Mouse (Mus musculus) limb, embryonic 13.5 days (tissue): ENCODE data around the gene Tyk2. TPM values are rescaled to one million over a fixed set of nuclear protein-coding genes. Genes with fewer than 3 reads are reported as not detected.

ENCODE experiments used
- ATAC-seq: fragments of 200-750 bp; cut with Nextera tagmentation; 2 replicates; pipeline ENCODE4 v1.8.0; 2017; ENCODE audit warnings: low read depth, moderate number of reproducible peaks, moderate TSS enrichment; ENCODE audit not compliant: low FRiP score
- H3K27ac ChIP-seq: fragments of 300-500 bp; sonication (generic); 2 replicates; pipeline ENCODE4 v1.5.1; 2015; ENCODE audit warnings: inconsistent platforms, mild to moderate bottlenecking, moderate library complexity
- H3K27me3 ChIP-seq: fragments of 300-500 bp; sonication (generic); 2 replicates; pipeline ENCODE4 v1.6.1; 2015; ENCODE audit warnings: mild to moderate bottlenecking, inconsistent platforms
- H3K36me3 ChIP-seq: fragments of 300-500 bp; sonication (generic); 2 replicates; pipeline ENCODE4 v1.6.1; 2015; ENCODE audit warnings: inconsistent platforms, mild to moderate bottlenecking, moderate library complexity
- H3K4me1 ChIP-seq: fragments of 300-500 bp; sonication (generic); 2 replicates; pipeline ENCODE4 v1.6.1; 2015; ENCODE audit warnings: inconsistent platforms
- H3K4me2 ChIP-seq: fragments of 300-500 bp; sonication (generic); replicated peaks from 2 replicates; pipeline ENCODE4 v1.6.1; 2015; ENCODE audit warnings: inconsistent platforms, mild to moderate bottlenecking, moderate library complexity
- H3K4me3 ChIP-seq: fragments of 300-500 bp; sonication (generic); 2 replicates; pipeline ENCODE4 v1.5.1; 2015; ENCODE audit warnings: moderate library complexity, mild to moderate bottlenecking, inconsistent platforms
- H3K9ac ChIP-seq: fragments of 300-500 bp; sonication (generic); 2 replicates; pipeline ENCODE4 v1.6.1; 2015; ENCODE audit warnings: mild to moderate bottlenecking, inconsistent platforms
- H3K9me3 ChIP-seq: fragments of 300-500 bp; sonication (generic); 2 replicates; pipeline ENCODE4 v1.6.1; 2016; ENCODE audit warnings: inconsistent platforms
- WGBS: fragments of 180-500 bp; shearing (Covaris S2); methylation state at CpG from one replicate; pipeline ENCODE4 v1.1.7; 2015; 5-methylcytosine and 5-hydroxymethylcytosine counted together
- polyA plus RNA-seq: library from polyadenylated mRNA; unstranded; fragments of >200 nt; fragmentation: Nextera tagmentation; extraction: Ambion mirVana; gene quantifications from 2 replicates; pipeline ENCODE4 v1.2.1, GENCODE M21; 2015

The Tyk2 gene
- polyA plus RNA-seq, 1 experiment from 2014 or later, result 16.5 TPM

DNA sequence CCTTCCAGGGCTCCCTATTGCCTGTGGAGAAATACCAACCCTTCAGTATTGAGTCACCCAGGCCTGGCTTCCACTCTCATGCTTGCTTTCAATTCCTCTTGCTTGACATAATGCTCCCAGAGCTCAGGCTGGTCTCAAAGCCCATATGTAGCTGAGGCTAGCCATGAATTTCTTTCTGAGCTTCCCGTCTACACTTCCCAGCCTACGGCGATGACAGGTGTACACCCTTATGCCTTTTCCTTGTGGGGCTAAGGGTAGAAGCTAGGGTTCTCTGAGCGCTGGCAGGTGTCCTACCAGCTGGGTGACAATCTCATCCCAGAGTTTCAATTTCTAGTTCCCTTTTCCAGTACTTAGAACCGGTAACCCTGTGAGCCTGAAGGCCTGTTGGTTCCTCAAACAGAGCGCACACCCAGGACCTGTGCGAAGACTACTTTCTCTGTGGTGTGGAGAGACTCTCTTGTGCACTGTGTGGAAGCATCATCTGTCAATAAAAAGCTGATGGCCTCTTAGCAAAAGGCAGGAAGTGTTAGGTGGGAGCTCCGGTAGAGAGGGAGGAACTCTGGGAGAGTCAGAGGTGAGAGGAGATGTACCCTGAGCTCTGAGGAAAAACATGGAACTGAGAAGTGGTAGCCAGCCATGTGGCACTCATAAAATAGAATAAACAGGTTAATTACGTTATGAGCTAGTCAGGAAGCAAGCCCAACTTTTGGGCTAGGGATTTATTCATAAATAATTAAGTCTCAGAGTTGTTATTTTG, 5.4 kb downstream of the Tyk2 start:
- H3K4me1 ChIP-seq, result peaks cover 6% of the 10 kb centered on the region
- H3K27me3 ChIP-seq, result no peaks in the 10 kb centered on the region
- peaks cover 71% of the 10 kb centered on the region for H3K36me3 ChIP-seq
- H3K9me3 ChIP-seq, result no peaks in the 10 kb centered on the region
- no peak overlapping the region for H3K27ac ChIP-seq
- no peak overlapping the region for H3K9ac ChIP-seq
- H3K4me2 ChIP-seq, result no peak overlapping the region
- WGBS, result 86% methylated on average over 9 of the region's 9 CpGs
- no peak for ATAC-seq
- no peak overlapping the region for H3K4me3 ChIP-seq

DNA sequence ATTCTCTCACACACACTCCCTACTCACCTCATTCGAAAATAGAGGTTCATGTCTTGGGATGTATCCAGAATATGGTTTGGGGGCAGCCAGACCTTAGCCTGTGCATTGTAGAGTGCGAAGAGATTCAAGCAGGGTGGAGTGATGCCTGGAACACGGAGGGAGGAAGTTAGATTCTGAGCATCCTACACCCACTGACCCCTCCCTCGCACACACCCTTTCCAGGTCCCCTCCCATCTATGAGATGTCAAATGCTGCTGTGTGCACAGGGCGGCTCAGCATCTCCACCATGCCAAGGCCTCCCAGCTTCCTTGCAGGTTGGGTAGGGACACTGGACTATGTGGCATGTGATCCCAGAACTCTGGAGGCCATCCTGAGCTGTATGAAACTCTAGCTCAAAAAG, 6.2 kb downstream of the Tyk2 start:
- no peaks in the 10 kb centered on the region for H3K4me1 ChIP-seq
- H3K4me2 ChIP-seq, result no peak overlapping the region
- peaks cover 79% of the 10 kb centered on the region for H3K36me3 ChIP-seq
- H3K9ac ChIP-seq, result no peak overlapping the region
- WGBS, result 79% methylated on average over 5 of the region's 5 CpGs
- H3K4me3 ChIP-seq, result no peak overlapping the region
- no peaks in the 10 kb centered on the region for H3K9me3 ChIP-seq
- no peak for ATAC-seq
- no peaks in the 10 kb centered on the region for H3K27me3 ChIP-seq
- no peak overlapping the region for H3K27ac ChIP-seq

DNA sequence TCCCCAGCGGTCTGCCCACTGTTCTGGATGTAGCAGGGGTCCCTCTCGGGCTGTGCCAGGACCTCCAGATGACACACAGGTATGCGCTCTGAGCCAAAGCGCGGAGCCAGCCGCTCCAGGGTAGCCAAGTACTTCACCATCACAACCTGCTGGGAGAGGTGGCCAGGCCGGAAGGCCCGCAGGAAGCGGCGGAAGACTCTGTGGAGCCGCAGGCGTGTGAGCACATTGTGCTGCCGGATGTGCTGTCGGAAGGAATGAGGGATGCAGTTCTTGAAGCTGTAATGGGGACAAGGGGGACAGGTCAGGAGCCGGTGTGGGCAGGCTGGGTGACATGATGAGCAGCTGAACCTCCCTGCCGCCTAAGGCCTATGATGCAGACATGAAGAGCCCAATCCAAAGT, 9.6 kb downstream of the Tyk2 start:
- Histone ChIP-seq H3K27ac (no peak overlapping the region), H3K27me3 (no peaks in the 10 kb centered on the region), H3K4me2 (no peak overlapping the region), H3K36me3 (peaks cover 67% of the 10 kb centered on the region), H3K4me1 (no peaks in the 10 kb centered on the region), H3K9ac (no peak overlapping the region), H3K9me3 (no peaks in the 10 kb centered on the region), H3K4me3 (no peak overlapping the region)
- ATAC-seq, result no peak
- 90% methylated on average over 16 of the region's 16 CpGs for WGBS

DNA sequence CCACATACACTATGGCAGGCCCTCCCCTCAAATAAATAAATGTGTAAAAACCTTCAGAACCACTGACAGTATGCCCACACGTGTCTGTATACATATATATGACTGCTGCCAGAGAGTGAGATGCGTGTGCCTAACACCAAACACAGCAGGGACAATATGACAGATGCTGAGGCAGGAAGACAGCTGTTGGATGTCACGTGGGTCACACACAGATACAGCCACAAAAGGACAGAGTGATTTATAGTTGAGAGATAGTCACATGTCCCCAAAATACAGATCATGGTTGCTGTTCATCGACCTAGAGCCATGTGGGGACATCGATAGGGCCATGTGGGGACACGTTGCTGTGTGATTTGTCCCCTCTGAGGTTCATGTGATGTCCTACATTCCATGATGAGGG, 14.0 kb downstream of the Tyk2 start:
- Histone ChIP-seq H3K27me3 (no peaks in the 10 kb centered on the region), H3K4me3 (no peak overlapping the region), H3K4me1 (no peaks in the 10 kb centered on the region), H3K27ac (no peak overlapping the region), H3K36me3 (peaks cover 28% of the 10 kb centered on the region), H3K4me2 (no peak overlapping the region), H3K9me3 (no peaks in the 10 kb centered on the region), H3K9ac (no peak overlapping the region)
- no peak for ATAC-seq
- 79% methylated on average over 6 of the region's 6 CpGs for WGBS

DNA sequence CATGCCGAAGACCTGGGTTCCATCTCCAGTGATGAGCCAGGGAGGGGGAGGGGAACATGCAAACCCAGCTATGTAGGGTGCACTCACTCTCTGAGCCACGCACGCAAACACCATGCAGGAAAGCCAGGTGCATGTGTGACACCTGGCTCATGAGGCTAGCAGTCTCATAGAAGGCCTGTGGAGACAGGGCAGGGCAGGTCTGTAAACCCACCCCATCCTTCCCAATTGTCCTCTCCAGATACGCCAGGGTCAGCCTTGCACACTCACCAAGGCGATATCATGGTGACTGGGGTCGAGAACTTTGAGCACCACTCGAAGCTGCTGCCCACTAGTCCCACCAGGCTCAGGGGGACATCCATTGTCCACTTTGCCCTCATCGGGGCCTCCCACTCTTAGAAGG, 15.9 kb downstream of the Tyk2 start:
- Histone ChIP-seq H3K4me3 (no peak overlapping the region), H3K9me3 (no peaks in the 10 kb centered on the region), H3K27ac (no peak overlapping the region), H3K4me1 (no peaks in the 10 kb centered on the region), H3K36me3 (peaks cover 8% of the 10 kb centered on the region), H3K4me2 (no peak overlapping the region), H3K27me3 (no peaks in the 10 kb centered on the region), H3K9ac (no peak overlapping the region)
- no peak for ATAC-seq
- WGBS, result 86% methylated on average over 8 of the region's 8 CpGs

DNA sequence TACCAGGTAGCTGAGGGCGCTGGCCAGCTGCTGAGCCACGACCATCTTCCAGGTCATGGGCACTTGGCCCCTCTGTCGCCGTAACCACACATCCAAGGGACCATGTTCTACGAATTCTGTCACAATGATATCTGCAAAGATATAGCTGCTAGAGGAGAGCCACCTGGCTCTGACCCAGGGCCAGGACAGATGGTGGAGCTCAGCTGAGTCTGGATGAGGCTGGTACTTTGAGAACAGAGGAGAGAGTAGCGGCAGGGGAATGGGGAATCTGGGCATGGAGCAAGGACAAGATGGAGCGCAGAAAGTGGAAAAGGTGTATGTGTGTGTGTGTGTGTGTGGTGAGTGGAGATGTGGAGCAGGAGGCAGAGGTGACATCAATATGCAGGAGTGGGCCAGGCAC, 16.9 kb downstream of the Tyk2 start:
- Histone ChIP-seq H3K9me3 (no peaks in the 10 kb centered on the region), H3K4me2 (no peak overlapping the region), H3K27ac (no peak overlapping the region), H3K27me3 (no peaks in the 10 kb centered on the region), H3K9ac (no peak overlapping the region), H3K4me3 (no peak overlapping the region), H3K36me3 (peaks cover 5% of the 10 kb centered on the region; the same call in 1 of the 2 replicates), H3K4me1 (no peaks in the 10 kb centered on the region)
- ATAC-seq, result no peak
- WGBS, result 95% methylated on average over 7 of the region's 7 CpGs

DNA sequence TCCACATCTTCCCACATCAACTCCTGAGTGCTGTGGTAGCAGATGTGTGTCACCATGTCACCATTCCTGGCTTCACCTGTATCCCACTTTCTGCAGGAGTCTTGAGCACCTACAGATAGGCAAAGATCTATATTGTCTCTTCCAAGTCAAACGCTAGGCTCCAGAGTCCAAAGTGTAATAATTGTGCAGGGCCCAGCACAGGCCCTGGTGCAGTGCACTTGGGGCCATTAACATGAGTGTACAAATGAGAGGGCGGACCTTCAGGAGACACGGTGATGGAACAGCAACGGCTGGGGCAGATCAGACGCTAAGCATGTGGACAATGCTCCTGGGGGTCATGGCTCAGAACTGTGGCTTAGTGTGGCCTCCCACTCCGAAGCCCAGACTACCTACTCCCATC, 17.3 kb downstream of the Tyk2 start:
- no peak overlapping the region for H3K4me2 ChIP-seq
- H3K4me1 ChIP-seq, result no peaks in the 10 kb centered on the region
- no peaks in the 10 kb centered on the region for H3K27me3 ChIP-seq
- 84% methylated on average over 6 of the region's 6 CpGs for WGBS
- no peaks in the 10 kb centered on the region for H3K9me3 ChIP-seq
- H3K9ac ChIP-seq, result no peak overlapping the region
- no peak overlapping the region for H3K4me3 ChIP-seq
- no peak for ATAC-seq
- H3K36me3 ChIP-seq, result peaks cover 9% of the 10 kb centered on the region; the same call in 1 of the 2 replicates
- H3K27ac ChIP-seq, result no peak overlapping the region

DNA sequence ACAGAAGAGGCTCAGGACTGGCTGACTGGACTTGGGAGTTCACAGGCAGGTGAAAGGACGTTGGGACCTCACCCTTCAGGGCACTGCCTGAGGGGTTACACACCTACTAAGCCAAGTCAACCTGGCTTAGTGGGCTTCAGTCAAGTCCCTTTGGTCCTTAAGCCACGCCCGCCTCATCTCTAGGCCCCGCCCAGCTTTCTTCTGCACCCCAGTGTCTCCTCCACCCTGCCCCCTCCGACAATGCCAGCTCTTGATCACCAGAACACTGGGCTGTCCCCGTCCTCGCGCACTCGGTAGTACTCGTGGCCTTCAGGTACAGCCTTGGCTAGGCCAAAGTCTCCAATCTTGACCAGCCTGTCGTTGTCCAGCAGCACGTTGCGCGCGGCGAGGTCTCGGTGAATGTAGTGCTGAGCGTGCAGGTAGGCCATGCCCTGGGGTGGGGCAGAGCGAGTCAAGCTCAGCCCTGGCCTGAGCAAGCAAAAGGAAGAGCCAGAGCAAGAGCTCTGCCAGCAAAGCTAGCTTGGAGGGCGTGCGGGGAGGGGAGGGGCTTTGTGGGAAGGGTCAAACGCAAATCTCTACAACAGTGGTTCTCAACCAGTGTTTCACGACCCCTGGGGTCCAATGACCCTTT, 23.3 kb downstream of the Tyk2 start:
- no peak for ATAC-seq
- no peaks in the 10 kb centered on the region for H3K4me1 ChIP-seq
- WGBS, result 45% methylated on average over 23 of the region's 23 CpGs
- no peak overlapping the region for H3K4me2 ChIP-seq
- H3K9ac ChIP-seq, result no peak overlapping the region
- no peaks in the 10 kb centered on the region for H3K27me3 ChIP-seq
- H3K9me3 ChIP-seq, result no peaks in the 10 kb centered on the region
- peaks cover 17% of the 10 kb centered on the region for H3K36me3 ChIP-seq
- no peak overlapping the region for H3K4me3 ChIP-seq
- H3K27ac ChIP-seq, result no peak overlapping the region

DNA sequence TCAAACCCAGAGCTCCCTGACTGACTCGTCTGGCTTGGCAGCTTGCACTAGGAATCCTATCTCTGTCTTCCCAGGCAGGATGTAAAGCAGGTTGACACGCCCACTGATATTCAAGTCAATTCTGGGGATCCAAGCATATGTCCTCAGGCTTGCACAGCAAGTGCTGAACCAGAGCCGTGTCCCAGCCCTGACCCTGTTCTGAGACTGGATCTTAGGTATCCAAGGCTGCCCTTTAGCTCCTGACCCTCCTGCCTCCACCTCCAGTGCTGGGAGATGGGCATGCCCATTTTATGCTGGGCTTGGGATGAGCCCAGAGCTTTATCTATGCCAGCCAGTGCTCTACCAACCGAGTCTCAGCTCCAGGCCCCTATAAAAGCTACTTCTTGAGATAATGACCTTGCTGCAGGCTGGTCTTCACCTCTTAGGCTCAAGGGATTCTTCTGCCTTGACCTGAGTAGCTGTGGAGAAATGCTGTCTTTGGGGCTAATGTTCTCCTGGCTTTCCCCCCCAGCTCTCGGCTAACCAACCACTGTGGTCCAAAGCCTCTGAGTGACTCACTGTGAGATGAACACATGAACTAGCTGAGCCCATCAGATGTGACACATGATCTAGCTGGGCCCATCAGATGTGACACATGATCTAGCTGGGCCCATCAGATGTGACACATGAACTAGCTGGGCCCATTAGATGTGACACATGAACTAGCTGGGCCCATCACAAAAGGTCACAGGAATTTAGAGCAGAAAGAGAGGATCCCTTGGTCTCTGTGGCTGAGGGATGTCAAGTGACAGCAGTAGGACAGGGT, 25.1 kb downstream of the Tyk2 start:
- H3K4me1 ChIP-seq, result no peaks in the 10 kb centered on the region
- peaks cover 17% of the 10 kb centered on the region for H3K36me3 ChIP-seq
- no peak overlapping the region for H3K4me3 ChIP-seq
- no peak overlapping the region for H3K27ac ChIP-seq
- H3K4me2 ChIP-seq, result no peak overlapping the region
- no peaks in the 10 kb centered on the region for H3K27me3 ChIP-seq
- H3K9me3 ChIP-seq, result no peaks in the 10 kb centered on the region
- 77% methylated on average over 5 of the region's 5 CpGs for WGBS
- no peak overlapping the region for H3K9ac ChIP-seq
- ATAC-seq, result no peak

DNA sequence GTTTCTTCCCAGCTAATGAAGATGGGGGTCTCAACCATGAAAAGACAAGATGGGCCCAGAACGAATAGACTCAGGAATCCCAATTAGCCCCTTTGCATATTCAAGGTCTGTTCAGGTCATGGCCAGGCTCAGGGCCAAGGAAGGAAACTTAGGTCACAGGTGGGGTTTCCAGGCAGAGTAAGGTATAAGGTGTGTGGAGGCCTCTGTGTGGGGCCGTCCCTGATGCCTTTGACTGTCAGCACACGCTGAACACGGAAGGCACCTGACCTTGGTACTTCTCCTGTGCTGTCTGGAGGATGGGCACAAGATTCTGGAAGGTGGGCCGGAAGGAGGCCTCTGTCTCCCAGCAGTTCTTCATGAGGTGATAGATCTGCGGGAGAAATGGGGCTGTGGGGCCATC, 26.2 kb downstream of the Tyk2 start:
- Histone ChIP-seq H3K9ac (no peak overlapping the region), H3K4me3 (no peak overlapping the region), H3K36me3 (peaks cover 17% of the 10 kb centered on the region), H3K9me3 (no peaks in the 10 kb centered on the region), H3K4me2 (no peak overlapping the region), H3K27me3 (no peaks in the 10 kb centered on the region), H3K4me1 (0 out of 2 replicates have a peak, but pooled peaks cover 6% of the 10 kb centered on the region), H3K27ac (no peak overlapping the region)
- 84% methylated on average over 6 of the region's 6 CpGs for WGBS
- no peak for ATAC-seq

DNA sequence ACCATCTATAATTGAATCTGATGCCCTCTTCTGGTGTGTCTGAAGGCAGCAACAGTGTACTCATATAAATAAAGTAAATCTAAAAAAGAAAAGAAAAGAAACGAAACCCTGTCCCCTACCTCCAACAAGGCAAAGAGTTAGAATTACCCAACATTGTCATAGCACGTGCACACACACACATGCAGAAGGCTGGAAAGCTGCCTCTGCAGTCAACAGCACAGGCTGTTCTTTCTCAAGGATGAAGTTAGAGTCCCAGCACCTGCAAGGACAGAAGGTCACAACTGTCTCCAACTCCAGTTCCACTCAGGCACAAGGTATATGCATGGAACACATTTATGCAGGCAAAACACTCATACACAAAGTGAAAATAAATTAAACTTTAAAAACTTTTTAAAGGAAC, 29.0 kb downstream of the Tyk2 start:
- no peaks in the 10 kb centered on the region for H3K27me3 ChIP-seq
- WGBS, result 85% methylated on average over 2 of the region's 2 CpGs
- no peak for ATAC-seq

More for the DNA sequence above, 29.0 kb downstream of the Tyk2 start:
- Histone ChIP-seq H3K27ac (no peak overlapping the region), H3K4me1 (0 out of 2 replicates have a peak, but pooled peaks cover 6% of the 10 kb centered on the region), H3K4me3 (no peak overlapping the region), H3K9ac (no peak overlapping the region), H3K36me3 (peaks cover 5% of the 10 kb centered on the region; the same call in 1 of the 2 replicates), H3K4me2 (no peak overlapping the region), H3K9me3 (no peaks in the 10 kb centered on the region)
